Mouse (Mus musculus) cerebellum, adult (tissue): ENCODE measurements around the gene Tmem11.

Source experiments
- ATAC-seq: cut with Nextera tagmentation; 2 replicates; pipeline ENCODE4 v1.9.2; 2017; ENCODE audit warnings: mild to moderate bottlenecking, moderate library complexity, mixed read lengths; ENCODE audit not compliant: insufficient number of reproducible peaks, low FRiP score, low TSS enrichment

Gene Tmem11

GRCm38 (mm10) chr11:60878675-60879294 is at the start of gene Tmem11:
Tmem11 (minus strand) TSS chr11:60879272.
- peak; percentile 97 for ATAC-seq

GRCm38 (mm10) chr11:60927264-60927663 is 48.2 kb upstream of the Tmem11 start:
- peak; percentile 77 for ATAC-seq

DNA sequence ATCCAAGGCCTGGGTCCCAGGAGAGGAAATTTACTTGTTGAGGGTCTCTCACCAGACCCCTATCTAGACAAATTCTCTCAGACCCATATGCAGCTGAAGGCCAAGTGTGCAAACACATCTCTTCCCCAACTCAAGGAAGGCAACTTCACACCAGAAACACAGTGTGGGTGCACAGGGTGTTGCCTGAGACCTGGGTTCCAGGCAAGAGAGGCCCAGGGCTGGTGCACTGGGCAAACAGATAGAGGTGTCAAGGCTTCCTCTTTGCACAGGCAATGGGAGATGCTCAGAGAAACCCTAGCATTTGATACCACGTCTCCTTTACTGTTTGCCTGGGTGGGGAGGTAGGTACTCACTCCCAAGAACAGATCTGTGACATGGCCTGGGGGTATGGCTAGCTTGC is 45.9 kb upstream of the Tmem11 start:
- ATAC-seq = no peak

GRCm38 (mm10) chr11:60924498-60924897 is 45.4 kb upstream of the Tmem11 start:
- ATAC-seq = no peak

DNA sequence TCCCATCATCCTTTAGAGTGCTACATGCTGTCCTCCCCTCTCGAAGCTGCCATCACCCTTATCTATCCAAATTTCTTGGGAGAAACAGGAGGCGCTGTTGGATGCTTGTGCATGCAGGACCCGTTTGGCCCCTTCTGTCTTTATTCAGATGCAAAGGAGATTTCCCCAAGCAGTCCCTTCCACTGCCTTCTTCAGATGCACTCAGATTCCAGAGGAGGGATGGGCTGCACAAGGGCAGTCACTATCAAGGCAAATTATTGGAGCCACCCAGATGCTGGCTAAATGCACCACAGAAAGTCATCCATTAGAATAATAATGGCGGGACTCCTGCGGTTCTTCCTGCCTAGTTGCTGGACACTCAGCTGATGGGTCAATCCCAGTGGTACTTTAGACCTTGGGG is 43.9 kb upstream of the Tmem11 start:
- no peak for ATAC-seq

- ATAC-seq = no peak
Measured at GRCm38 (mm10) chr11:60922195-60922594, 43.1 kb upstream of the Tmem11 start.

DNA sequence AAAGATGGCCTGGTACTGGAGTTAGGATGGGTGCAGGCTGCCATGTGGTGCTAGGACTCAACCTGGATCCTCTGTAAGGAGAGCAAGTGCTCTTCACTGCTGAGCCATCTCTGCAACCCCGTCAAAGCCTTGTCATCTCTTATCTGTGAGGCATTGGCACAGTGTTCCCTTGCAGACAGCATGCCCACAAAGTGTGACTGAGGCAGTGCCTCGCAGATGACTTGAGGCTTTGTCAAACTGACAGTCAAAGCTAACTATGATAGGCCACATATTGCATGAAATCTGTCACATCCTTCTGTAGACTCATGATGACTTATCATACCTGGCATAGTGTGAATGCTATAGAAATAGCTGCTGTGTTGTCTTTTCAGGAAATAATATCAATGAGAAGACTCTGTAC is 40.9 kb upstream of the Tmem11 start:
- no peak for ATAC-seq

GRCm38 (mm10) chr11:60915201-60915600 is 36.1 kb upstream of the Tmem11 start:
- no peak for ATAC-seq

- no peak for ATAC-seq
Measured at GRCm38 (mm10) chr11:60914491-60914890, 35.4 kb upstream of the Tmem11 start, which contains the start of gene Natd1. Natd1 (minus strand) TSS chr11:60914750.

DNA sequence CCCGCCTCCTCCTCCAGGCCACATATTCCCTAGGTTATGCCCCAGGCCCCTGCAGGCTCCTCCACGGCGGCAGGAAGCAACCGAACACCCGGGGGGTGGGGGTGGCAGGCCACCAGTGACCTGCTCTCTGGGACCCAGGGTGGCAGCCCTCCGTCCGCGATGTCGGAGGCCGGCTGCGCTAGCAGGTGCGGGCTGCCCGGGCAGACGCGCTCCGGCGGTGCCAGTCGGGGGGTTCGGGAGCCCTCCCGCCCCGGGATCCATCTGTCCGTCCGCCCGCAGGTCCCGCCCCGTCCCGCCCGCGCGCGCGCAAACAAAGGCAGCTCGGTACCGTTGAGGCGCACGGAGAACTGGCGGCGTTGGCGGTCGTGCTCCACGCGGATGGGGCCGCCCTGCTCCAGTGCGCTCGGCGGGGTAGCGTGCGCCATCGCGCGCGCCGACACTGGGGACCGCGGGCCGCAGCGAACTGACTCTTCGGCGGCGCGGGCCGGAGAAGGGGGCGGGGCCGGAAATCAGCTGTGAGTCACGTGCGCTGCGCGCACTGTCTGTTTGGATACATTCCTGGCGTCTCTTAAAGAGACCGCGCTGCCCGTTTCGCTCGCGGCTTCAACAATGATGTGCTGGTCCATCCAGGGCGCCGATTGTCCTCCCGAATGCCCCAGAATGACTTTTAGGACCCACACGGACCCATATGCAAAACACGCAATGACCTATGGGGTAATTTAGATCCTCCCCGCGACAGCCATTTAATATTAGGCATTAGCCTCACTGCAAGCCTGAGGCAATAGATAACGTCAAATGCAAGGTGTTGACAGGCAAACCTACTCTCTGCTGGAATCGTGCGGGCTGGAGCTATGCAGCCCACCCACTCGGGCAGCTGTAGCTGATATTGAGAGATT is 34.5 kb upstream of the Tmem11 start:
- peak; percentile 68; the same call in 1 of the 2 replicates for ATAC-seq

DNA sequence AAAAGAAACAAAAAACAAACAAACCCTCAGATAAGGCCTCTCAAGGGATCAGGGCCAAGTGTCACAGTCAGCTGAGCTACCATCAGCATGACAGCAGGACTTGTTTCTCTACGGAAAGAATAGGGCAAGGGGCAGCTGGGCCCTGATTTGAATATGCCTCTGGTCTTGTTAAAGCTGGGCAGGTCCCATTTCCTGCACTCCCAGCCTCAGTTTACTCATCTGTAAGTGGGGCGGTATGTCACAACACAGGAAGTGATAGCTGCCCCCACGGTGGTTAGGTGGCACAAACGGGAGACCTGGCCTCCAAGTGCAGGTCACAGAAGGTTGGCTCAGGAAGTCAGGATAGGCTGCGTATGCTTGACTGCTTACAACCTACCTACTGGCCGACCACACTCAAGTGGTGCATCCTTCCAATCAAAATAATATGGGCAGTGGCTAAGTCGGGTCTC is 33.5 kb upstream of the Tmem11 start:
- ATAC-seq = no peak

- ATAC-seq = no peak
Measured at GRCm38 (mm10) chr11:60909626-60910025, 30.6 kb upstream of the Tmem11 start.

GRCm38 (mm10) chr11:60908073-60908472 is 29.0 kb upstream of the Tmem11 start:
- no peak for ATAC-seq

DNA sequence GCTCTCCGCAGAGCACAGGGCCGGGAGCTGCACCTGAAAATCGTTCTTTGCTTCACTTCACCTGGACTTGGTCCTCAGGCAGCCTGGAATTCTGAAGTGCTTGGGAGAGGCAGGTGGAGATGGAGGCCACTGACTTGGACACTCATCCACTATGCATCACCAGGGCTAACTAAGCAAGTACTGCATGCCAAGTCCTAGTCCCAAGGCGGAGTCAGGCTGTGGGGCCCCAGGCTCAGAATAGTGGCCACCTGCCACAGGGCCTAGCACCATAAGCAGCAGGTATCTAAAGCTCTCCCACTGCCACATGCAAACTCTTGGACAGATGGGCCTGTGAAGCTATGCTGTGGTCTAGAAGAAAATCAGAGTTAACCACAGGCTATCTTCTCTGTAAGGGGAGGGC is 27.4 kb upstream of the Tmem11 start:
- no peak for ATAC-seq

DNA sequence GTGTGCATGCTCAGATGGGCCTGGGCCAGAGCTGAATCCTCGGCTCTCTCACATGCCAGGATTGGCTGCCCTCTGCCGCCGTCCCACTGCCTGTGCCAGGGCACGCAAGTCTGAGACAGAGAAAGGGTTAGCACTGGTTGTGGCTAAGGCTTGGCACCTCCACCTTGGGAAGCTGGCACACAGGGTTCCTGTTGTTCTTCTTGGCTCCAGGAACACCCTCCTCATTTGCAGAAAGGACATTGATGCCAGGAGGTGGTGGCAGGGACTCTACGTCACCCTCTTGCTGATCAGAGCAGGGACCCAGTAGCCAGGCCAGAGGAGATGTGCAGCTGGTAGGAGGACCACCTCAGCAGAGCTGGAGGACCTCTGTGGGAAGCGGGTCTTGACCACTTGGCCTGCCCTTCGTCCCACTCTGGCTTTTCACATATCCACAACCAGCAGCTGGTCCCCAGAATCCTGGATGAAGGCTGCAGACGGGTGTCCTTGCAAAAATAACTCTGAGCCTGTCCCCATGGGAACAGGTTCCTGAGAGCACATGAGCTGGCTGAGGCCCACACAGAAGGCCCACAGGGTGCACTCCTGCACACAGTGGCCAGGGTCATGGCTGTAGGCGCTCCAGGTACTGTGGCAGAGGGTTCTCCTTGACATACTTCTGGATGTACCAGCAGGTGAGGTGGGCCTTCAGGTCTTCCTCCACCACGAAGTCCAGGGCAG is 26.5 kb upstream of the Tmem11 start:
- 0 out of 2 replicates have a peak, but pooled peaks have one; percentile 23 for ATAC-seq

- no peak for ATAC-seq
Measured at GRCm38 (mm10) chr11:60903661-60904061, 24.6 kb upstream of the Tmem11 start.

- no peak for ATAC-seq
Measured at GRCm38 (mm10) chr11:60902486-60902885, 23.4 kb upstream of the Tmem11 start.

- no peak for ATAC-seq
Measured at GRCm38 (mm10) chr11:60902001-60902400, 22.9 kb upstream of the Tmem11 start.

DNA sequence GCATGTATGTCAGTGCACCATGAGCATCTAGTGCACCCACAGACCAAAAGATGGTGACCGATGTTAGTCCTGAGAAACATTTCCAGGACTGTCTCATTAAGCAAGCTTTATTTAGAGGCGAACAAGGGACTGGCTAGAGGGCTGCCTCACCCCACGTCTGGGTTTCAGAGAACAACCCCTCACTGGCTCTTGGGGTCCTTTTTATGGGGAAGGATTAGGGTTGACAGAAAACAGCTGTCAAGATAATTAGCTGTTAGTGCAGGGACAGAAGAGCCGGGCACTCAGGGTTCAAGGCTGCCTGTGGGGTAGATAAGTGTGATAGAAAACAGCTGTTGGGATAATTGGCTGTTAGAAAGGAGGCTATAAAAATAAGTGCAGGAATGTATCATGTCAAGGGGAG is 16.8 kb upstream of the Tmem11 start:
- ATAC-seq = no peak

- ATAC-seq = no peak
Measured at GRCm38 (mm10) chr11:60890744-60891143, 11.7 kb upstream of the Tmem11 start.

- no peak for ATAC-seq
Measured at GRCm38 (mm10) chr11:60890286-60890685, 11.2 kb upstream of the Tmem11 start.
